Mouse (Mus musculus) MEL (cell line): ENCODE measurements around the gene Serpinb8. TPM values are rescaled to one million over a fixed set of nuclear protein-coding genes. Genes with fewer than 3 reads are reported as not detected.
A peak's percentile ranks its signal among the peaks of the same experiment; 100 is the strongest.

Experiments
- DNase-seq: peaks from one replicate; pipeline ENCODE4 v3.0.0; 2011; ENCODE audit warnings: low read depth, low spot score
- H3K27ac ChIP-seq: 2 replicates; pipeline ENCODE4 v1.5.1; 2012; ENCODE audit warnings: low read depth, mild to moderate bottlenecking, control low read depth, low read length, moderate library complexity; ENCODE audit not compliant: control insufficient read depth
- H3K27me3 ChIP-seq, 2 experiments: fragments of 150-350 bp in 1 of 2; sonication (generic) in 1 of 2; 2 replicates each; pipeline ENCODE4 v1.6.1; 2012; ENCODE audit warnings: low read length in 2 of 2, mild to moderate bottlenecking in 2 of 2, improper control_type of control experiment in 1 of 2, moderate library complexity in 1 of 2; ENCODE audit not compliant: insufficient read depth in 2 of 2, control insufficient read depth in 1 of 2
- H3K36me3 ChIP-seq, 2 experiments: 2 replicates each; pipeline ENCODE4 v1.6.1; 2012 to 2014; ENCODE audit warnings: low read length in 2 of 2, improper control_type of control experiment in 1 of 2, inconsistent platforms in 1 of 2, mild to moderate bottlenecking in 1 of 2; ENCODE audit not compliant: insufficient read depth in 2 of 2, control insufficient read depth in 1 of 2
- H3K4me1 ChIP-seq, 2 experiments: fragments of 150-350 bp in 1 of 2; sonication (generic) in 1 of 2; 2 replicates each; pipeline ENCODE4 v1.6.1; 2012; ENCODE audit warnings: low read length in 2 of 2, improper control_type of control experiment in 1 of 2, mild to moderate bottlenecking in 1 of 2; ENCODE audit not compliant: insufficient read depth in 2 of 2, control insufficient read depth in 1 of 2
- H3K4me3 ChIP-seq, 2 experiments: fragments of 150-350 bp in 1 of 2; sonication (generic) in 1 of 2; 2 replicates each; pipeline ENCODE4 v1.5.1; 2012; ENCODE audit warnings: low read depth in 2 of 2, low read length in 2 of 2, mild to moderate bottlenecking in 2 of 2, moderate library complexity in 2 of 2, control low read depth in 1 of 2, improper control_type of control experiment in 1 of 2; ENCODE audit not compliant: control insufficient read depth in 1 of 2, insufficient read depth in 1 of 2
- H3K79me2 ChIP-seq: 2 replicates; pipeline ENCODE4 v1.6.1; 2012; ENCODE audit warnings: mild to moderate bottlenecking, low read length, moderate library complexity; ENCODE audit not compliant: control insufficient read depth, poor library complexity, insufficient read depth
- H3K9ac ChIP-seq: 2 replicates; pipeline ENCODE4 v1.6.1; 2012; ENCODE audit warnings: low read depth, mild to moderate bottlenecking, control low read depth, low read length, moderate library complexity; ENCODE audit not compliant: control insufficient read depth, poor library complexity, severe bottlenecking
- H3K9me3 ChIP-seq: fragments of 150-350 bp; sonication (generic); replicated peaks from 2 replicates; pipeline ENCODE4 v1.6.1; 2012; ENCODE audit warnings: mild to moderate bottlenecking, low read length, improper control_type of control experiment, moderate library complexity; ENCODE audit not compliant: insufficient read depth
- BHLHE40 ChIP-seq: IDR thresholded peaks from 2 replicates; pipeline ENCODE4 v1.6.1; 2012; ENCODE audit warnings: low read depth, mild to moderate bottlenecking, inconsistent platforms, low read length, improper control_type of control experiment, borderline replicate concordance
- CTCF ChIP-seq, 3 experiments: IDR thresholded peaks in 2 of 3; conservative IDR thresholded peaks in 1 of 3; 2 replicates each; pipeline ENCODE4 v1.5.1; 2011 to 2012; ENCODE audit warnings: low read length in 3 of 3, low read depth in 2 of 3, mild to moderate bottlenecking in 2 of 3, improper control_type of control experiment in 1 of 3, inconsistent platforms in 1 of 3, mixed read lengths in 1 of 3, moderate library complexity in 1 of 3; ENCODE audit not compliant: control insufficient read depth in 1 of 3, insufficient read depth in 1 of 3, poor library complexity in 1 of 3, severe bottlenecking in 1 of 3
- EP300 ChIP-seq, 2 experiments: IDR thresholded peaks; 2 replicates each; pipeline ENCODE4 v1.6.1; 2011; ENCODE audit warnings: improper control_type of control experiment in 2 of 2, low read length in 2 of 2, low read depth in 1 of 2, mild to moderate bottlenecking in 1 of 2
- ETS1 ChIP-seq: IDR thresholded peaks from 2 replicates; pipeline ENCODE4 v1.6.1; 2012; ENCODE audit warnings: low read depth, mild to moderate bottlenecking, inconsistent platforms, low read length, improper control_type of control experiment, moderate library complexity
- GABPA ChIP-seq: IDR thresholded peaks from 2 replicates; pipeline ENCODE4 v1.6.1; 2012; ENCODE audit warnings: low read depth, mild to moderate bottlenecking, inconsistent platforms, low read length, improper control_type of control experiment, moderate library complexity
- HCFC1 ChIP-seq: IDR thresholded peaks from 2 replicates; pipeline ENCODE4 v1.6.1; 2012; ENCODE audit warnings: low read depth, mild to moderate bottlenecking, inconsistent platforms, low read length, improper control_type of control experiment, moderate library complexity
- MAFK ChIP-seq: IDR thresholded peaks from 2 replicates; pipeline ENCODE4 v1.6.1; 2011; ENCODE audit warnings: low read depth, mild to moderate bottlenecking, low read length, improper control_type of control experiment, borderline replicate concordance
- MYB ChIP-seq: IDR thresholded peaks from 2 replicates; pipeline ENCODE4 v1.6.1; 2011; ENCODE audit warnings: mild to moderate bottlenecking, low read depth, low read length, improper control_type of control experiment
- NRF1 ChIP-seq: IDR thresholded peaks from 2 replicates; pipeline ENCODE4 v1.6.1; 2014; ENCODE audit warnings: low read depth, mild to moderate bottlenecking, inconsistent platforms, low read length, improper control_type of control experiment, moderate library complexity; ENCODE audit not compliant: poor library complexity, insufficient read depth, severe bottlenecking
- RAD21 ChIP-seq: IDR thresholded peaks from 2 replicates; pipeline ENCODE4 v1.6.1; 2011; ENCODE audit warnings: mild to moderate bottlenecking, low read depth, low read length, improper control_type of control experiment
- RCOR1 ChIP-seq: IDR thresholded peaks from 2 replicates; pipeline ENCODE4 v1.6.1; 2012; ENCODE audit warnings: low read depth, mild to moderate bottlenecking, inconsistent platforms, low read length, improper control_type of control experiment
- SMC3 ChIP-seq: IDR thresholded peaks from 2 replicates; pipeline ENCODE4 v1.6.1; 2011; ENCODE audit warnings: low read depth, low read length, improper control_type of control experiment
- TBP ChIP-seq: IDR thresholded peaks from 2 replicates; pipeline ENCODE4 v1.8.0; 2011; ENCODE audit warnings: low read depth, low read length, improper control_type of control experiment
- TCF12 ChIP-seq: IDR thresholded peaks from 2 replicates; pipeline ENCODE4 v1.6.1; 2014; ENCODE audit warnings: low read depth, mild to moderate bottlenecking, inconsistent platforms, low read length, improper control_type of control experiment, moderate library complexity
- USF2 ChIP-seq, 2 experiments: IDR thresholded peaks; 2 replicates each; pipeline ENCODE4 v1.6.1; 2011 to 2012; ENCODE audit warnings: improper control_type of control experiment in 2 of 2, low read length in 2 of 2, borderline replicate concordance in 1 of 2, inconsistent platforms in 1 of 2, low read depth in 1 of 2, mild to moderate bottlenecking in 1 of 2; ENCODE audit not compliant: insufficient read depth in 1 of 2
- ZC3H11A ChIP-seq: IDR thresholded peaks from 2 replicates; pipeline ENCODE4 v1.6.1; 2012; ENCODE audit warnings: low read depth, mild to moderate bottlenecking, inconsistent platforms, low read length, improper control_type of control experiment
- ZKSCAN1 ChIP-seq: IDR thresholded peaks from 2 replicates; pipeline ENCODE4 v1.6.1; 2012; ENCODE audit warnings: low read depth, mild to moderate bottlenecking, inconsistent platforms, low read length, improper control_type of control experiment, moderate library complexity
- ZNF384 ChIP-seq: IDR thresholded peaks from 2 replicates; pipeline ENCODE4 v1.6.1; 2012; ENCODE audit warnings: low read depth, mild to moderate bottlenecking, inconsistent platforms, low read length, improper control_type of control experiment
- polyA plus RNA-seq, 2 experiments: library from polyadenylated mRNA; stranded (reverse) in 1 of 2; unstranded in 1 of 2; fragments of >175 nt in 1 of 2; fragments of >200 nt in 1 of 2; gene quantifications; 2 replicates each; pipeline versions ENCODE4 v1.2.1 to v1.2.4; 2012; ENCODE audit warnings: low replicate concordance in 2 of 2, low read depth in 1 of 2; ENCODE audit not compliant: insufficient read length in 2 of 2, insufficient read depth in 1 of 2, missing spikeins in 1 of 2
- total RNA-seq: library from RNA; depleted of rRNA; stranded (reverse); fragments of 300-350 nt; gene quantifications from 2 replicates; pipeline ENCODE4 v1.2.3, GENCODE M21; 2012

Serpinb8 gene
- total and polyA plus RNA-seq, 3 experiments: not detected

DNA sequence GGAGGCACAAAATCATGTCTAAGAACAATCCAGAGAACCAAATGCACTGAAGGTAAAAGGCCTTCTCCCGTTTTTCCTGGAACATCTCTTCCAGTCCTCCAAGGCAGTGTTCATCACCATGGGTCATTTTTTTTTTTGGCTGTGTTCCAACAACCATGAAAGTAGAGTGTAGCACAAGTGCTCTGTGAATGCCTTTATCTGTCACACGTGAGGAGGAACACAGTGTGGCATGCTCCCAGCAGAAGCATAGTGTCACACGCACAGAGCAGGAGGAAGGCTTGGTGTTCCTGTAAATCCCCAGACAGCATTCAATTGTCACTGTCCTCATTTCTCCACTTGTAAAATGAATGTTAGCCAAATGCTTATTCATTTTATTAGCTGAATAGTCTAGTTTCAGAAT is 2.8 kb downstream of the Serpinb8 start:
- H3K27me3 ChIP-seq: no peaks in the 10 kb centered on the region
- no peak overlapping the region for H3K9ac ChIP-seq
- no peak for DNase-seq
- no peaks in the 10 kb centered on the region for H3K4me1 ChIP-seq
- H3K9me3 ChIP-seq: no peaks in the 10 kb centered on the region
- H3K79me2 ChIP-seq: no peaks in the 10 kb centered on the region
- H3K36me3 ChIP-seq: no peaks in the 10 kb centered on the region
- no peak overlapping the region for H3K27ac ChIP-seq
- TF ChIP-seq HCFC1 (no peak), NRF1 (no peak), EP300 (IDR thresholded peaks at IDR 0.05; ENCODE audit: low read depth in 1 of 2, low read length in 2 of 2) (no peak), TBP (no peak)
- H3K4me3 ChIP-seq: no peak overlapping the region

DNA sequence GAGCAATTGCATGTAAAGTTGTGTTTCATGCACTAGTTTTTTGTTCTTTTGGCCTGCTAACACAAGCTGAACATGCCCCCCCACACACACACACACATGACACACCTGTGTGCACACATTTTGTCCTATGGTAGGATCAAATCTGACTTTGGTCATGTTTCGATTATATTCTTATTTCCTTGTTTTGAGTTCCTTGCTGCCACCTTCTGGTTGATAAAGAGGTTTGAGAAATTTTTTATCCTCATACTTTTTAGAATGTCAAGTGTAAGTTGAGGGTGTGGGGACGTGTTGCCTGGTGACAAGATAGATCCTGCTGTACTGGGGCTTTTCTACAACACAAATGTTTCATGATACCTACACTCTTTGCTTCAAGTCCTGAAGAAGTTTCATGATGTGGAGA is 3.7 kb downstream of the Serpinb8 start:
- Histone ChIP-seq H3K27ac (no peak overlapping the region), H3K36me3 (no peaks in the 10 kb centered on the region), H3K27me3 (no peaks in the 10 kb centered on the region), H3K4me1 (no peaks in the 10 kb centered on the region), H3K4me3 (no peak overlapping the region)
- TF ChIP-seq MAFK: no peak
- TF ChIP-seq EP300 (IDR thresholded peaks at IDR 0.05; ENCODE audit: low read depth in 1 of 2, low read length in 2 of 2): no peak
- TF ChIP-seq TCF12: no peak
- TF ChIP-seq CTCF (IDR thresholded peaks at IDR 0.05 in 2 of 3, conservative IDR thresholded peaks at IDR 0.05 in 1 of 3; ENCODE audit: control insufficient read depth in 1 of 3, insufficient read depth in 1 of 3, low read depth in 2 of 3, low read length in 3 of 3, poor library complexity in 1 of 3, severe bottlenecking in 1 of 3): peak in 1 of 3 experiments; percentile 17; a peak in 1 of 6 replicates
- TF ChIP-seq SMC3: peak; percentile 37
- TF ChIP-seq GABPA: no peak
- TF ChIP-seq RAD21: peak; percentile 6; the same call in 1 of the 2 replicates
- no peak for TF ChIP-seq BHLHE40
- no peak for TF ChIP-seq ETS1
- TF ChIP-seq RCOR1: no peak
- TF ChIP-seq, all 39 proteins: peak for 3
- Histone ChIP-seq H3K9me3 (no peaks in the 10 kb centered on the region), H3K9ac (no peak overlapping the region), H3K79me2 (no peaks in the 10 kb centered on the region)
- no peak for DNase-seq

DNA sequence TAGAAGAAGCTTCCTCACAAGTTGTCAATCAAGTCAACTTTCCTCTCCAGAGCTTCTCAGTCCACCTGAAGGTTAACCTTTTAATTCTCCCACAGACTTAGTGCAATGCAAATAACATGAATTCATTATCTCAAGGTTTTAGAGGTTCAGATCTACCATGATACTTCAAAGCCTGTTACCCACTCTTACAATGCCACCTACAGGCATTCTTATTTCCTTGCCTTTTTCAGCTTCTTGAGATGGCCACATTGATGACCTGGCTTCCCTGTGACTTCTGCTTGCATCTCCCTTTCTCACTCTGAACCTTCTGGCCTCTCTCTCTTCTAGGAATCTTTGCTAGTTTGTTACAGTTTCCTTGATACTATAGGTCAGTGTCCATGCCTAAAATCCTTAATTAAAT is 7.1 kb downstream of the Serpinb8 start:
- H3K36me3 ChIP-seq: no peaks in the 10 kb centered on the region
- no peaks in the 10 kb centered on the region for H3K4me1 ChIP-seq
- no peaks in the 10 kb centered on the region for H3K27me3 ChIP-seq
- no peaks in the 10 kb centered on the region for H3K9me3 ChIP-seq
- TF ChIP-seq MYB (no peak), USF2 (IDR thresholded peaks at IDR 0.05; ENCODE audit: borderline replicate concordance in 1 of 2, insufficient read depth in 1 of 2, low read depth in 1 of 2, low read length in 2 of 2) (no peak), GABPA (no peak), ZKSCAN1 (no peak), ZC3H11A (no peak), ZNF384 (no peak), TBP (no peak)
- TF ChIP-seq, all 39 proteins: peak for 0
- Histone ChIP-seq H3K79me2 (no peaks in the 10 kb centered on the region), H3K9ac (no peak overlapping the region), H3K4me3 (no peak overlapping the region), H3K27ac (no peak overlapping the region)
- no peak for DNase-seq
